Mouse (Mus musculus): ENCODE results near the gene Pcyt2. TPM values are rescaled to one million over a fixed set of nuclear protein-coding genes. Genes with fewer than 3 reads are reported as not detected.

Pcyt2 gene
- polyA plus RNA-seq, 1 experiment from 2014 or later, result 393 TPM

GRCm38 (mm10) chr11:120579316-120580107, 38.2 kb downstream of the Pcyt2 start:
- Histone ChIP-seq H3K27me3 (replicated peaks; ENCODE audit: control insufficient read depth, insufficient read depth, low read length) (no peaks in the 10 kb centered on the region), H3K4me2 (ENCODE audit: low read depth, low read length) (peak overlapping the region; percentile 63), H3K4me1 (ENCODE audit: control insufficient read depth, insufficient read depth, low read length) (peaks cover 46% of the 10 kb centered on the region), H3K4me3 (ENCODE audit: low read length) (peak overlapping the region; percentile 75), H3K9me3 (ENCODE audit: control insufficient read depth, low read length) (no peaks in the 10 kb centered on the region), H3K36me3 (ENCODE audit: control insufficient read depth, insufficient read depth, low read length) (peaks cover 24% of the 10 kb centered on the region), H3K27ac (ENCODE audit: low read length) (peak overlapping the region; percentile 93), H3K9ac (ENCODE audit: low read depth, low read length) (peak overlapping the region; percentile 94)
- ATAC-seq, result no peak
- 49% methylated on average over 15 of the region's 15 CpGs for WGBS

DNA sequence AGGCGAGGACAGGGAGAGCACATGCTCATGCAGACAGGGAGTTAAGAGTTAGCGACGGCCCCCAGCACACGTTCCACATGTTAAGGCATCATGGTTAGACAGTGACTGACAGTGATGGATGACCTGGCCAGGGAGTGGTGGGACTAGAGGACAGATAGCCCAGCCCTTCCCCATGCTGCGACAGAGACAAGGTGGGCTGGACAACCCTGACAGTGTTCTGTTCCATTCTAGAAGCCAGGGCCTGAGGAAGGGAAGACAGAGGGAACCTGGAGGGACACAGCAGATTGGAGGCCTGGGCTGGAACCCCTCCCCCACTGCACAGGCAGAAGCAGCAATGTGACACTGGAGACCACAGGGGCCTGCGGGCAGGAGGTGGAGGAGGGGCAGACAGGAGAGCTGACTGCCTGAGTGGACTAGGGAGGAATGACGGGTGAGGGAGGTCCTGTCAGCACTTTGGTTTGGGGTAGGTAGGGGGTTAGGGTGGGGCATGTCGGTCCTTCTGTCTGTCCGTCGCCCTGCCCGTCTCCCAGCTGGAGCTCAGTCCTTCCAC, 39.0 kb downstream of the Pcyt2 start:
- Histone ChIP-seq H3K27me3 (replicated peaks; ENCODE audit: control insufficient read depth, insufficient read depth, low read length) (no peaks in the 10 kb centered on the region), H3K9ac (ENCODE audit: low read depth, low read length) (peak overlapping the region; percentile 94; the same call in 1 of the 2 replicates), H3K4me2 (ENCODE audit: low read depth, low read length) (no peak overlapping the region), H3K27ac (ENCODE audit: low read length) (peak overlapping the region; percentile 96), H3K36me3 (ENCODE audit: control insufficient read depth, insufficient read depth, low read length) (peaks cover 21% of the 10 kb centered on the region), H3K4me3 (ENCODE audit: low read length) (no peak overlapping the region), H3K4me1 (ENCODE audit: control insufficient read depth, insufficient read depth, low read length) (peaks cover 50% of the 10 kb centered on the region), H3K9me3 (ENCODE audit: control insufficient read depth, low read length) (no peaks in the 10 kb centered on the region)
- ATAC-seq, result no peak
- WGBS, result 81% methylated on average over 11 of the region's 11 CpGs

DNA sequence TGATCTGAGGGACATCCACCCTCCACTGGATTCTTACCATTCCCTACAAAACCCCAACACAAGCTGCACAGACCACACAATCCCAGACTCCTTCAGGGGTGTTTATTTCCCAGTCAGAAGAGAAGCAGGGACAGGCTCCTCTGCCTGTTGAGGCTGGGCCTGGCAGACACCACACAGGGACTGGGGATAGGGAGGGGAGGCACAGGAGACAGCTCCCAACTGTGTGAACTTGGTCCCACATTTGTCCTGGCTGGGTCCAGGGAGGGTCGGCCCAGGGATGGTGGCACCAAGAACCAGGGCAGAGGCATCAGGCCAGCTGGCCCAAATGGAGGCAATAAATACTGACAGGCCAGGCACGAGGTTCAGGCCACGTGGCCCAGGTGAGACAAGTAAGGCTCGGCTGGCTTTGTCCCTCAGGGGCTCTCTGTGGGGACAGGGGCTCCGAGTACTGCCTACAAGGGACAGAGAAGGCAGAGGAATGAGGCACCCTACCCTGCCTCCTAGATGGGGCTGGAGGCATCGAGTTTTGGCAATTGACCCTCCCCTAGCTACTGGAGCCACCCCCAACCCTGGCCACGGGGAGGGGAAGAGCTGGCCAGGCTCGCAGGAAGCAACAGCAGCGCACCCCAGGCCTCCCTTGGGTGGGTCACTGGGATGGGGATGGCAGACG, 39.6 kb downstream of the Pcyt2 start:
- Histone ChIP-seq H3K4me1 (ENCODE audit: control insufficient read depth, insufficient read depth, low read length) (peaks cover 50% of the 10 kb centered on the region), H3K9ac (ENCODE audit: low read depth, low read length) (peak overlapping the region; percentile 45; the same call in 1 of the 2 replicates), H3K27me3 (replicated peaks; ENCODE audit: control insufficient read depth, insufficient read depth, low read length) (no peaks in the 10 kb centered on the region), H3K9me3 (ENCODE audit: control insufficient read depth, low read length) (no peaks in the 10 kb centered on the region), H3K4me3 (ENCODE audit: low read length) (no peak overlapping the region), H3K36me3 (ENCODE audit: control insufficient read depth, insufficient read depth, low read length) (peaks cover 20% of the 10 kb centered on the region), H3K27ac (ENCODE audit: low read length) (peak overlapping the region; percentile 96), H3K4me2 (ENCODE audit: low read depth, low read length) (no peak overlapping the region)
- 77% methylated on average over 10 of the region's 10 CpGs for WGBS
- no peak for ATAC-seq

DNA sequence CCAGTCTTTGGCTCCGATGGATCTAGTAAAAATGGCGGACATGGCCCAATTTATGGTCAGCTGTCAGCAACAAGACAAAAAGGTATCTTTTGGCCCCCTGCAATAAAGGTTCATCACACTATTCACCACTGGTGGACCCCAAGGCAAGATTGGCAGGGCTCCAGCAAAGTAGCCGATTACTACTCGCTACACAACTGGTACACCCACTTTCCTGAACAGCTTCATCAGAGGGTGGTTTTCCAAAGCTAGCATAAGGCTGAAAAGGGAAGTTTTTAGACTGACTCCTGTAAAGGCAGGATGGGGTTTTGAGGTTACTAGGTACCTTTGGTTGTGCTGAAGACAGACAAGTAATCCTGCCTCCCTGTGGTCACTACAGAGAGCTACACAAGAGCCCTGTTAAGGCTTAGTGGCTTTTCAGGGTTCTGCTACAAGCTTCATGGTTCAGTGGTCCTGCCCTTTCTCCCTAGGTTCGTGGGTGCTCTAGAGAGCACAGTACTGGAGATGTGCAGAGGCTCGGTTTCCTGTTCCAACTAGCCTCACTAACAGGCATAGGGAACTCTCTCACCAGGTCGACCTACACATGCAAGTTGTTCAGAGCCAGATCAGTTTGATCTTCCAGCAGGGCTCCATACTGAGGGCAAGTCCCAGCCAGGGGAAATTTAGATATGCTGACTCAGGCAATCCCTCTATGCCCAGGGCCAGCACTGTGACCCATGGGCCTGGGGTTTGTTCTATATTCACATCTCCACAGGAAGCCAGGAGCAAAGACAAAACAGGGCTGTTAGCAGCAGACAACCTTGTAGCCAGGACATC, 40.3 kb downstream of the Pcyt2 start:
- H3K4me1 ChIP-seq (ENCODE audit: control insufficient read depth, insufficient read depth, low read length), result peaks cover 50% of the 10 kb centered on the region
- H3K27ac ChIP-seq (ENCODE audit: low read length), result peak overlapping the region; percentile 96
- H3K36me3 ChIP-seq (ENCODE audit: control insufficient read depth, insufficient read depth, low read length), result peaks cover 20% of the 10 kb centered on the region
- no peaks in the 10 kb centered on the region for H3K9me3 ChIP-seq (ENCODE audit: control insufficient read depth, low read length)
- no peaks in the 10 kb centered on the region for H3K27me3 ChIP-seq (replicated peaks; ENCODE audit: control insufficient read depth, insufficient read depth, low read length)
- peak overlapping the region; percentile 44 for H3K4me2 ChIP-seq (ENCODE audit: low read depth, low read length)
- ATAC-seq, result no peak
- peak overlapping the region; percentile 23; the same call in 1 of the 2 replicates for H3K4me3 ChIP-seq (ENCODE audit: low read length)
- H3K9ac ChIP-seq (ENCODE audit: low read depth, low read length), result peak overlapping the region; percentile 50; the same call in 1 of the 2 replicates
- 84% methylated on average over 7 of the region's 7 CpGs for WGBS

- peak overlapping the region; percentile 44 for H3K4me2 ChIP-seq (ENCODE audit: low read depth, low read length)
- peak overlapping the region; percentile 96 for H3K27ac ChIP-seq (ENCODE audit: low read length)
- no peaks in the 10 kb centered on the region for H3K27me3 ChIP-seq (replicated peaks; ENCODE audit: control insufficient read depth, insufficient read depth, low read length)
- no peaks in the 10 kb centered on the region for H3K9me3 ChIP-seq (ENCODE audit: control insufficient read depth, low read length)
- H3K4me3 ChIP-seq (ENCODE audit: low read length), result peak overlapping the region; percentile 23
- 73% methylated on average over 3 of the region's 3 CpGs for WGBS
- peaks cover 20% of the 10 kb centered on the region for H3K36me3 ChIP-seq (ENCODE audit: control insufficient read depth, insufficient read depth, low read length)
- peak; percentile 24 for ATAC-seq
- H3K4me1 ChIP-seq (ENCODE audit: control insufficient read depth, insufficient read depth, low read length), result peaks cover 50% of the 10 kb centered on the region
- peak overlapping the region; percentile 50 for H3K9ac ChIP-seq (ENCODE audit: low read depth, low read length)
Observed at GRCm38 (mm10) chr11:120576365-120576981, 41.3 kb downstream of the Pcyt2 start.

GRCm38 (mm10) chr11:120575940-120576339, 41.8 kb downstream of the Pcyt2 start:
- no peak for ATAC-seq
- peaks cover 23% of the 10 kb centered on the region for H3K36me3 ChIP-seq (ENCODE audit: control insufficient read depth, insufficient read depth, low read length)
- H3K9ac ChIP-seq (ENCODE audit: low read depth, low read length), result peak overlapping the region; percentile 40; the same call in 1 of the 2 replicates
- peak overlapping the region; percentile 94 for H3K27ac ChIP-seq (ENCODE audit: low read length)
- H3K4me2 ChIP-seq (ENCODE audit: low read depth, low read length), result 0 out of 2 replicates have a peak overlapping the region, but pooled peaks have one; percentile 30
- H3K4me3 ChIP-seq (ENCODE audit: low read length), result no peak overlapping the region
- H3K9me3 ChIP-seq (ENCODE audit: control insufficient read depth, low read length), result no peaks in the 10 kb centered on the region
- H3K27me3 ChIP-seq (replicated peaks; ENCODE audit: control insufficient read depth, insufficient read depth, low read length), result no peaks in the 10 kb centered on the region
- H3K4me1 ChIP-seq (ENCODE audit: control insufficient read depth, insufficient read depth, low read length), result peaks cover 55% of the 10 kb centered on the region

- no peak for ATAC-seq
- no peak overlapping the region; the same call in 1 of the 2 replicates for H3K27ac ChIP-seq (ENCODE audit: low read length)
- no peak overlapping the region for H3K4me3 ChIP-seq (ENCODE audit: low read length)
- peaks cover 58% of the 10 kb centered on the region for H3K4me1 ChIP-seq (ENCODE audit: control insufficient read depth, insufficient read depth, low read length)
- H3K4me2 ChIP-seq (ENCODE audit: low read depth, low read length), result no peak overlapping the region
- peak overlapping the region; percentile 96; the same call in 1 of the 2 replicates for H3K9ac ChIP-seq (ENCODE audit: low read depth, low read length)
- H3K36me3 ChIP-seq (ENCODE audit: control insufficient read depth, insufficient read depth, low read length), result peaks cover 30% of the 10 kb centered on the region
- H3K27me3 ChIP-seq (replicated peaks; ENCODE audit: control insufficient read depth, insufficient read depth, low read length), result no peaks in the 10 kb centered on the region
- H3K9me3 ChIP-seq (ENCODE audit: control insufficient read depth, low read length), result no peaks in the 10 kb centered on the region
- WGBS, result 79% methylated on average over 2 of the region's 2 CpGs
Observed at GRCm38 (mm10) chr11:120575046-120575445, 42.7 kb downstream of the Pcyt2 start.

DNA sequence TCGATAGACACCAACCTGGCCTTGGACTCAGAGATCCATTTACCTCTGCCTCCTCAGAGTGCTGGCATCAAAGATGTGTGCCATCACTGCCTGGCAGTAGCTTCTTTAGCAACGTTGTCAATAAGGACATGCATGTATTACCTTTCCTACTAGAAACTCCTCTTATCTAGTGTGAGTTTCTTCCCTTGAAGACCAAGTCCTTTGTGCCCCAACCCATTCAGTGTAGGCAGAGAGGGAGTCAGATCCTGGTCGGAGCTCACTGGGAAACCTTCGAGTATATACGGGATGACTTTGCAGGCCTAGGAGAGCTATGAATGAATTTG, 43.5 kb downstream of the Pcyt2 start:
- peak overlapping the region; percentile 71 for H3K4me2 ChIP-seq (ENCODE audit: low read depth, low read length)
- ATAC-seq, result no peak
- no peaks in the 10 kb centered on the region for H3K9me3 ChIP-seq (ENCODE audit: control insufficient read depth, low read length)
- H3K9ac ChIP-seq (ENCODE audit: low read depth, low read length), result peak overlapping the region; percentile 96
- peak overlapping the region; percentile 81 for H3K4me3 ChIP-seq (ENCODE audit: low read length)
- 38% methylated on average over 5 of the region's 5 CpGs for WGBS
- H3K4me1 ChIP-seq (ENCODE audit: control insufficient read depth, insufficient read depth, low read length), result peaks cover 50% of the 10 kb centered on the region
- H3K27me3 ChIP-seq (replicated peaks; ENCODE audit: control insufficient read depth, insufficient read depth, low read length), result no peaks in the 10 kb centered on the region
- H3K36me3 ChIP-seq (ENCODE audit: control insufficient read depth, insufficient read depth, low read length), result peaks cover 31% of the 10 kb centered on the region
- peak overlapping the region; percentile 55 for H3K27ac ChIP-seq (ENCODE audit: low read length)

All from intestine, embryonic 16.5 days (tissue).